Comparison of ENCODE assay signal across 26 mouse cellular contexts in genomic region chr12:100624854-100625447, GRCm38 (mm10).
DNase-seq lines count a peak whose midpoint lies in the region; ATAC-seq and TF ChIP-seq lines count a peak whose summit lies in the region.
"Had no signal": no experiment of that assay in that cellular context is flagged by ENCODE, and none has a peak within 500 bp of the region (broad histone marks: within the 10 kb centered on the region; RNA-seq: fewer than 3 reads in every experiment).

No protein-coding gene starts in this region.

- H3K4me2 ChIP-seq in embryonic facial prominence, embryonic 14.5 days (ENCODE audit: low read depth, low read length): no peak overlapping the region
- peak overlapping the region; percentile 57 for H3K4me2 ChIP-seq in CH12.LX (ENCODE audit: insufficient read depth, low read depth, poor library complexity, severe bottlenecking)
- no peak overlapping the region for H3K4me2 ChIP-seq in limb, embryonic 14.5 days (replicated peaks; ENCODE audit: low read depth, low read length, severe bottlenecking)
- no peak overlapping the region for H3K4me2 ChIP-seq in liver, embryonic 11.5 days
- H3K4me2 ChIP-seq: embryonic facial prominence, embryonic 12.5 days; embryonic facial prominence, embryonic 15.5 days; forebrain, embryonic 12.5 days had no signal

- no peak for TF ChIP-seq POLR2A in CH12.LX (IDR thresholded peaks at IDR 0.05; ENCODE audit: low read depth, low read length)
- no peak for TF ChIP-seq POLR2A in limb, embryonic 14.5 days (IDR thresholded peaks at IDR 0.05; ENCODE audit: borderline replicate concordance, extremely low read depth, insufficient read depth, insufficient read length)

- peak; percentile 41 for DNase-seq in embryonic facial prominence, embryonic 14.5 days (ENCODE audit: low spot score)
- DNase-seq in embryonic facial prominence, embryonic 10.5 days (ENCODE audit: low spot score): no peak
- peak; percentile 37 for DNase-seq in CH12.LX (ENCODE audit: extremely low read depth)
- peak; percentile 72 for DNase-seq in limb, embryonic 14.5 days (ENCODE audit: low spot score)
- DNase-seq in cerebellum, postnatal 14 days: no peak
- no peak for DNase-seq in liver, embryonic 11.5 days (ENCODE audit: low spot score)
- DNase-seq: adrenal gland, adult 8-10 months; adrenal gland, postnatal 14 days; adrenal gland, postnatal 36 days; B cell, adult 2 months; cerebellum, adult 11-12 months; cerebellum, adult 2 months; cerebellum, adult 9-10 months; cerebellum, postnatal 10 days; cerebellum, postnatal 36 days; embryo, embryonic 11 days had no signal

- H3K9me3 ChIP-seq in embryonic facial prominence, embryonic 14.5 days (ENCODE audit: control insufficient read depth, low read length): no peaks in the 10 kb centered on the region
- no peaks in the 10 kb centered on the region for H3K9me3 ChIP-seq in embryonic facial prominence, embryonic 10.5 days
- H3K9me3 ChIP-seq in CH12.LX (replicated peaks; ENCODE audit: low read length): no peaks in the 10 kb centered on the region
- H3K9me3 ChIP-seq in limb, embryonic 14.5 days (ENCODE audit: control insufficient read depth, low read length): no peaks in the 10 kb centered on the region
- no peaks in the 10 kb centered on the region for H3K9me3 ChIP-seq in liver, embryonic 11.5 days (ENCODE audit: control insufficient read depth, low read length)
- H3K9me3 ChIP-seq: embryonic facial prominence, embryonic 12.5 days; embryonic facial prominence, embryonic 15.5 days; forebrain, embryonic 10.5 days; forebrain, embryonic 12.5 days had no signal

- no peak for TF ChIP-seq CTCF in CH12.LX (conservative IDR thresholded peaks at IDR 0.05 in 1 of 2, IDR thresholded peaks at IDR 0.05 in 1 of 2; ENCODE audit: low read depth in 2 of 2, low read length in 2 of 2)

- no peak overlapping the region for H3K4me3 ChIP-seq in embryonic facial prominence, embryonic 14.5 days (ENCODE audit: low read depth, low read length)
- H3K4me3 ChIP-seq in embryonic facial prominence, embryonic 10.5 days: no peak overlapping the region
- no peak overlapping the region for H3K4me3 ChIP-seq in CH12.LX (replicated peaks in 1 of 3; ENCODE audit: low read depth in 2 of 3, low read length in 2 of 3, poor library complexity in 1 of 3)
- no peak overlapping the region for H3K4me3 ChIP-seq in limb, embryonic 14.5 days (replicated peaks; ENCODE audit: low read length)
- no peak overlapping the region for H3K4me3 ChIP-seq in liver, embryonic 11.5 days (ENCODE audit: low read depth, low read length)
- H3K4me3 ChIP-seq: embryonic facial prominence, embryonic 12.5 days; embryonic facial prominence, embryonic 15.5 days; erythroblast, embryonic 14.5 days; forebrain, embryonic 10.5 days; forebrain, embryonic 12.5 days had no signal

- H3K36me3 ChIP-seq in embryonic facial prominence, embryonic 14.5 days (ENCODE audit: control insufficient read depth, insufficient read depth, low read length): no peaks in the 10 kb centered on the region
- no peaks in the 10 kb centered on the region for H3K36me3 ChIP-seq in embryonic facial prominence, embryonic 10.5 days (replicated peaks)
- no peaks in the 10 kb centered on the region for H3K36me3 ChIP-seq in CH12.LX (replicated peaks in 1 of 2; ENCODE audit: control insufficient read depth in 1 of 2, insufficient read depth in 1 of 2, low read length in 1 of 2)
- no peaks in the 10 kb centered on the region for H3K36me3 ChIP-seq in limb, embryonic 14.5 days (ENCODE audit: control insufficient read depth, insufficient read depth, low read length)
- H3K36me3 ChIP-seq in liver, embryonic 11.5 days (ENCODE audit: control insufficient read depth, insufficient read depth, low read length): no peaks in the 10 kb centered on the region
- H3K36me3 ChIP-seq: embryonic facial prominence, embryonic 12.5 days; embryonic facial prominence, embryonic 15.5 days; forebrain, embryonic 10.5 days; forebrain, embryonic 12.5 days had no signal

- H3K9ac ChIP-seq in embryonic facial prominence, embryonic 14.5 days (ENCODE audit: low read depth, low read length): no peak overlapping the region
- no peak overlapping the region for H3K9ac ChIP-seq in CH12.LX (ENCODE audit: insufficient read depth, low read depth)
- no peak overlapping the region for H3K9ac ChIP-seq in limb, embryonic 14.5 days (ENCODE audit: low read depth, low read length, severe bottlenecking)
- H3K9ac ChIP-seq in liver, embryonic 11.5 days (ENCODE audit: low read depth, low read length): no peak overlapping the region
- H3K9ac ChIP-seq: embryonic facial prominence, embryonic 12.5 days; embryonic facial prominence, embryonic 15.5 days; forebrain, embryonic 12.5 days had no signal

- H3K4me1 ChIP-seq in embryonic facial prominence, embryonic 14.5 days (ENCODE audit: control insufficient read depth, insufficient read depth, low read length): 0 out of 2 replicates have a peak, but pooled peaks cover 4% of the 10 kb centered on the region
- H3K4me1 ChIP-seq in embryonic facial prominence, embryonic 10.5 days: peaks cover 7% of the 10 kb centered on the region; the same call in 1 of the 2 replicates
- peaks cover 7 to 35% of the 10 kb centered on the region in 2 experiments; a peak in 3 of 4 replicates for H3K4me1 ChIP-seq in CH12.LX (ENCODE audit: control insufficient read depth in 1 of 2, insufficient read depth in 2 of 2)
- H3K4me1 ChIP-seq in limb, embryonic 14.5 days (ENCODE audit: control insufficient read depth, insufficient read depth, low read length): peaks cover 15% of the 10 kb centered on the region
- no peaks in the 10 kb centered on the region for H3K4me1 ChIP-seq in liver, embryonic 11.5 days (replicated peaks; ENCODE audit: control insufficient read depth, insufficient read depth, low read length)
- H3K4me1 ChIP-seq: forebrain, embryonic 10.5 days; forebrain, embryonic 12.5 days had no signal

- WGBS in embryonic facial prominence, embryonic 14.5 days: 47% methylated on average over 3 of the region's 3 CpGs
- 83% methylated on average over 3 of the region's 3 CpGs for WGBS in embryonic facial prominence, embryonic 10.5 days
- 49% methylated on average over 3 of the region's 3 CpGs for WGBS in limb, embryonic 14.5 days
- 79% methylated on average over 3 of the region's 3 CpGs for WGBS in liver, embryonic 11.5 days

- no peaks in the 10 kb centered on the region for H3K27me3 ChIP-seq in embryonic facial prominence, embryonic 14.5 days (replicated peaks; ENCODE audit: control insufficient read depth, insufficient read depth, low read length)
- no peaks in the 10 kb centered on the region for H3K27me3 ChIP-seq in embryonic facial prominence, embryonic 10.5 days (replicated peaks; ENCODE audit: low read depth, poor library complexity, severe bottlenecking)
- H3K27me3 ChIP-seq in CH12.LX (replicated peaks): no peaks in the 10 kb centered on the region
- H3K27me3 ChIP-seq in limb, embryonic 14.5 days (ENCODE audit: control insufficient read depth, insufficient read depth, low read length): no peaks in the 10 kb centered on the region
- no peaks in the 10 kb centered on the region for H3K27me3 ChIP-seq in liver, embryonic 11.5 days (replicated peaks; ENCODE audit: control insufficient read depth, insufficient read depth, low read length)
- H3K27me3 ChIP-seq: embryonic facial prominence, embryonic 12.5 days; embryonic facial prominence, embryonic 15.5 days; forebrain, embryonic 12.5 days had no signal

- H3K27ac ChIP-seq in embryonic facial prominence, embryonic 14.5 days (replicated peaks; ENCODE audit: low read depth, low read length): no peak overlapping the region
- no peak overlapping the region for H3K27ac ChIP-seq in embryonic facial prominence, embryonic 10.5 days (replicated peaks)
- no peak overlapping the region for H3K27ac ChIP-seq in CH12.LX (ENCODE audit: insufficient read depth, low read depth)
- H3K27ac ChIP-seq in limb, embryonic 14.5 days (replicated peaks; ENCODE audit: low read depth, low read length): no peak overlapping the region
- no peak overlapping the region for H3K27ac ChIP-seq in liver, embryonic 11.5 days (ENCODE audit: low read depth, low read length)
- H3K27ac ChIP-seq: embryonic facial prominence, embryonic 12.5 days; embryonic facial prominence, embryonic 15.5 days; forebrain, embryonic 10.5 days; forebrain, embryonic 12.5 days had no signal

- dilution Hi-C loops in CH12.LX (cut with MboI; ENCODE audit: extremely low pct_ligation_motif_present, extremely low pct_unique_long_range_greater_than_20kb, low sequenced_read_pairs): no loop called here

- in situ Hi-C loops in CH12.LX (cut with MboI; ENCODE audit: low pct_ligation_motif_present, low pct_unique_long_range_greater_than_20kb, low sequenced_read_pairs): no loop called here

- peak; percentile 60; the same call in 1 of the 2 replicates for ATAC-seq in embryonic facial prominence, embryonic 14.5 days (ENCODE audit: low read depth)
- peak; percentile 64 for ATAC-seq in limb, embryonic 14.5 days (ENCODE audit: low FRiP score, low read depth)
- ATAC-seq in liver, embryonic 11.5 days (replicated peaks; ENCODE audit: low FRiP score): no peak
- ATAC-seq: activated CD4-positive, CD25-positive, alpha-beta regulatory T cell, adult 4 months; CD4-positive, CD25-positive, alpha-beta regulatory T cell, adult 4 months; forebrain, embryonic 14.5 days; forebrain, embryonic 16.5 days; Patski had no signal

- no peak; the same call in 1 of the 2 replicates for TF ChIP-seq EP300 in CH12.LX (IDR thresholded peaks at IDR 0.05; ENCODE audit: low read length)

- no peak for TF ChIP-seq RAD21 in CH12.LX (IDR thresholded peaks at IDR 0.05; ENCODE audit: low read depth, low read length)

- no peaks in the 10 kb centered on the region for H3K79me2 ChIP-seq in CH12.LX (replicated peaks; ENCODE audit: control insufficient read depth, extremely low read depth, insufficient read depth, poor library complexity, severe bottlenecking)

TF ChIP-seq in CH12.LX, 34 proteins besides CTCF, POLR2A, EP300 and RAD21 (continues in another document):
- TF ChIP-seq SIN3A (IDR thresholded peaks at IDR 0.05; ENCODE audit: low read length): no peak
- no peak for TF ChIP-seq MYC (IDR thresholded peaks at IDR 0.05; ENCODE audit: low read depth, low read length)
- TF ChIP-seq UBTF (IDR thresholded peaks at IDR 0.05; ENCODE audit: low read depth, low read length): no peak
- no peak for TF ChIP-seq USF2 (conservative IDR thresholded peaks at IDR 0.05; ENCODE audit: low read depth, low read length)
- no peak for TF ChIP-seq ETS1 (conservative IDR thresholded peaks at IDR 0.05; ENCODE audit: low read depth, low read length)
- no peak for TF ChIP-seq POLR2AphosphoS2 (IDR thresholded peaks at IDR 0.05; ENCODE audit: low read depth, low read length)
- no peak for TF ChIP-seq MAFK (IDR thresholded peaks at IDR 0.05; ENCODE audit: insufficient replicate concordance, low read length)
- TF ChIP-seq BHLHE40 (IDR thresholded peaks at IDR 0.05; ENCODE audit: low read depth, low read length): no peak
- no peak for TF ChIP-seq PAX5 (IDR thresholded peaks at IDR 0.05; ENCODE audit: low read length)
- no peak for TF ChIP-seq ZKSCAN1 (IDR thresholded peaks at IDR 0.05; ENCODE audit: borderline replicate concordance, low read depth, low read length)
- peak; percentile 63; the same call in 1 of the 2 replicates for TF ChIP-seq JUN (IDR thresholded peaks at IDR 0.05; ENCODE audit: insufficient read depth, low read depth, low read length)
- TF ChIP-seq MEF2A (IDR thresholded peaks at IDR 0.05; ENCODE audit: borderline replicate concordance, low read depth, low read length): no peak

Comparison
In these comparisons a context has a peak if more than half of its experiments do, and no peak if none do; other contexts are left out.
1. DNase-seq: peak in embryonic facial prominence, embryonic 14.5 days (single experiment), CH12.LX (single experiment) and limb, embryonic 14.5 days (single experiment); none in embryonic facial prominence, embryonic 10.5 days (single experiment), cerebellum, postnatal 14 days (0 of 2) and liver, embryonic 11.5 days (single experiment).